Mouse (Mus musculus): ENCODE measurements around the gene Nrxn3. TPM values are rescaled to one million over a fixed set of nuclear protein-coding genes. Genes with fewer than 3 reads are reported as not detected.

Gene Nrxn3
- polyA plus RNA-seq, 1 experiment from 2014 or later, result 1.3 TPM

DNA sequence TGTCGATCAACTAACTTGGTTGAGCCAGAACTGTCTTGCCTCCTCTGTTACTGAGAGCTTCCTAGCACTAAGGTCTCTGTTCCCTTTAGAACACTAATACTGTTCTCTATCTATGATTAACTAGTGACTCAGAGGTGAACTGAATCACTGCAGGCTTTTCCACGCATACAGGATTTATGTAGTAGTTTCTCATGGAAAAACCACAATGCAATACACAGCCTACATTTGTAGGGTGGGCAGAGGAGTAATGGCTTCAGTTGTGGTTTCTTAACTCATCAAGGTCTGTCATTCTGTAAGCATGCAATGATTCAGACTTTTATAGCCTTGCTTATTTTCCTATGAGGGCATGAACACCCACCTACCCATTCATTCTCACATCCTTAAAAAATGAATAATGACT is 1443.4 kb downstream of the Nrxn3 start:
- no peak overlapping the region for H3K9ac ChIP-seq (ENCODE audit: low read length)
- WGBS, result 85% methylated on average over 2 of the region's 2 CpGs
- no peak overlapping the region for H3K27ac ChIP-seq (ENCODE audit: low read length)
- no peaks in the 10 kb centered on the region for H3K36me3 ChIP-seq (ENCODE audit: control insufficient read depth, insufficient read depth)
- H3K4me1 ChIP-seq (ENCODE audit: control insufficient read depth, insufficient read depth, low read length), result no peaks in the 10 kb centered on the region
- no peak overlapping the region for H3K4me2 ChIP-seq (ENCODE audit: low read depth, low read length)
- H3K9me3 ChIP-seq (replicated peaks; ENCODE audit: control insufficient read depth, low read length), result no peaks in the 10 kb centered on the region
- no peak for ATAC-seq (replicated peaks; ENCODE audit: extremely low read depth, insufficient read depth, low FRiP score)
- no peaks in the 10 kb centered on the region for H3K27me3 ChIP-seq (ENCODE audit: control insufficient read depth, insufficient read depth, low read length)
- H3K4me3 ChIP-seq (ENCODE audit: low read length), result no peak overlapping the region

- Histone ChIP-seq H3K27ac (ENCODE audit: low read length) (no peak overlapping the region), H3K4me2 (ENCODE audit: low read depth, low read length) (no peak overlapping the region), H3K27me3 (ENCODE audit: control insufficient read depth, insufficient read depth, low read length) (no peaks in the 10 kb centered on the region), H3K4me1 (ENCODE audit: control insufficient read depth, insufficient read depth, low read length) (no peaks in the 10 kb centered on the region), H3K9me3 (replicated peaks; ENCODE audit: control insufficient read depth, low read length) (no peaks in the 10 kb centered on the region), H3K4me3 (ENCODE audit: low read length) (no peak overlapping the region), H3K9ac (ENCODE audit: low read length) (no peak overlapping the region), H3K36me3 (ENCODE audit: control insufficient read depth, insufficient read depth) (no peaks in the 10 kb centered on the region)
- ATAC-seq (replicated peaks; ENCODE audit: extremely low read depth, insufficient read depth, low FRiP score), result no peak
- 76% methylated on average over 3 of the region's 3 CpGs for WGBS
Measured at GRCm38 (mm10) chr12:90181566-90181965, 1458.9 kb downstream of the Nrxn3 start.

DNA sequence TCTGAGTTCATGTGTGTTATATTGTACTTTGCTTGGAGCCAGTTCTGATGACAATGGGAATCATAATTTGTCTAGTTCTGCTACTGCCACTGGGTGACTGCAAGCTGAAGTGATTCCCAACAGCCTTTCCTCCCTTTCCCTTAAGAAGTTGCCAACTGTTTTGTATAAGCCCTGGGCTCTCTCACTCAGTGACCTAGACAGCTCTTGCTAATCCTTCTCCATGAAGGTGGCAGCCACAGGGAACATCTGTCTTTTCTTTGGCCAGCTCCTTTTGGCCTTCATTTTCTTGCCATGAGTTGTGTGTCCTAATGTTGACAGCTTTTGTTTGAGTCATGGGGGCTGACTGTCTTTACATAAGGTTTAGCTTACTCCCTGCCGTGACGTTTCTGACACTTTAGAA is 1460.3 kb downstream of the Nrxn3 start:
- H3K4me2 ChIP-seq (ENCODE audit: low read depth, low read length), result no peak overlapping the region
- H3K9me3 ChIP-seq (replicated peaks; ENCODE audit: control insufficient read depth, low read length), result no peaks in the 10 kb centered on the region
- no peak overlapping the region for H3K4me3 ChIP-seq (ENCODE audit: low read length)
- H3K27ac ChIP-seq (ENCODE audit: low read length), result no peak overlapping the region
- H3K9ac ChIP-seq (ENCODE audit: low read length), result no peak overlapping the region
- no peaks in the 10 kb centered on the region for H3K27me3 ChIP-seq (ENCODE audit: control insufficient read depth, insufficient read depth, low read length)
- no peak for ATAC-seq (replicated peaks; ENCODE audit: extremely low read depth, insufficient read depth, low FRiP score)
- H3K36me3 ChIP-seq (ENCODE audit: control insufficient read depth, insufficient read depth), result no peaks in the 10 kb centered on the region
- 75% methylated on average over 2 of the region's 2 CpGs for WGBS
- no peaks in the 10 kb centered on the region for H3K4me1 ChIP-seq (ENCODE audit: control insufficient read depth, insufficient read depth, low read length)

DNA sequence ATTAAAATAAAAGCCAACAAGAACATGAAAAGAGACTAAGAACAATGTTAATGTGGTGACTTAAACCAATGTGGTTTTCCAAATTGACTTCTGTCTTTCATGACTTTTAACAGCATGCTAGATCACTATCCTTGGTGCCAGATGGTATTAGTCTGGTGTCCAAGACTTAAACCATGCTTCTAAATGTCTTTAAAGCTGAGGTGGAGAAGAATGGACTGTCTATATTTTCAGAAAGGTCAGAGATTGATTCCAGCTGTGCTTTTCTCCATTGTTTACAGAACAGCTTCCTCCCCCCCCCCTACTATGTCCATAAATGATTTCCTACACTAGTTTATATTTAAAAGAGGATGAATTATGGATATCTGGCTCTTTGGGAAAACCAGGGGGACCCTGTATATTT is 1473.5 kb downstream of the Nrxn3 start:
- no peak overlapping the region for H3K27ac ChIP-seq (ENCODE audit: low read length)
- no peaks in the 10 kb centered on the region for H3K27me3 ChIP-seq (ENCODE audit: control insufficient read depth, insufficient read depth, low read length)
- no peak for ATAC-seq (replicated peaks; ENCODE audit: extremely low read depth, insufficient read depth, low FRiP score)
- no peaks in the 10 kb centered on the region for H3K4me1 ChIP-seq (ENCODE audit: control insufficient read depth, insufficient read depth, low read length)
- no peak overlapping the region for H3K9ac ChIP-seq (ENCODE audit: low read length)
- no peak overlapping the region for H3K4me3 ChIP-seq (ENCODE audit: low read length)
- no peaks in the 10 kb centered on the region for H3K36me3 ChIP-seq (ENCODE audit: control insufficient read depth, insufficient read depth)
- H3K4me2 ChIP-seq (ENCODE audit: low read depth, low read length), result no peak overlapping the region
- H3K9me3 ChIP-seq (replicated peaks; ENCODE audit: control insufficient read depth, low read length), result no peaks in the 10 kb centered on the region

GRCm38 (mm10) chr12:90197994-90198393 is 1475.3 kb downstream of the Nrxn3 start:
- no peak overlapping the region for H3K27ac ChIP-seq (ENCODE audit: low read length)
- H3K4me1 ChIP-seq (ENCODE audit: control insufficient read depth, insufficient read depth, low read length), result no peaks in the 10 kb centered on the region
- H3K4me3 ChIP-seq (ENCODE audit: low read length), result no peak overlapping the region
- H3K27me3 ChIP-seq (ENCODE audit: control insufficient read depth, insufficient read depth, low read length), result no peaks in the 10 kb centered on the region
- WGBS, result 84% methylated on average over 3 of the region's 3 CpGs
- no peaks in the 10 kb centered on the region for H3K36me3 ChIP-seq (ENCODE audit: control insufficient read depth, insufficient read depth)
- H3K9me3 ChIP-seq (replicated peaks; ENCODE audit: control insufficient read depth, low read length), result no peaks in the 10 kb centered on the region
- H3K4me2 ChIP-seq (ENCODE audit: low read depth, low read length), result no peak overlapping the region
- no peak for ATAC-seq (replicated peaks; ENCODE audit: extremely low read depth, insufficient read depth, low FRiP score)
- H3K9ac ChIP-seq (ENCODE audit: low read length), result no peak overlapping the region

DNA sequence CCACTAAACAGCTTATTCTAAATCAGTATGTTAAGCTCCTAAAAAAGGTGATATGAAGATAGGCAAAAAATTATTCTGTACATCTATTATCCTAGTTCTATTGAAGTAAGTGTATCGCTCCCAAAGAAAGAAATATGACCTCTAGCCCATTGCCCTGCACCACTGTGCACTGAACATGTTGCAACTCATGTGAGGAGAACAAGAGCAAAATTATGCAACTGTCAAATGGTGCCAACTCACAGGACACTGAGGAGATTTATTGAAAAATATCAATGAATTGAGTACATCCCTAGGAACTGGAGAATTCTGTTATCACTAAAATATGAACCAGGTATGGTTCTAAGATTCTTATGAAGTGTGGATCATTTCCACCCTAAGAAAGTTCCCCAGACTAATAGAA is 1479.8 kb downstream of the Nrxn3 start:
- no peak for ATAC-seq (replicated peaks; ENCODE audit: extremely low read depth, insufficient read depth, low FRiP score)

GRCm38 (mm10) chr12:90211410-90211809 is 1488.7 kb downstream of the Nrxn3 start:
- Histone ChIP-seq H3K9me3 (replicated peaks; ENCODE audit: control insufficient read depth, low read length) (no peaks in the 10 kb centered on the region), H3K4me1 (ENCODE audit: control insufficient read depth, insufficient read depth, low read length) (no peaks in the 10 kb centered on the region), H3K27ac (ENCODE audit: low read length) (no peak overlapping the region), H3K9ac (ENCODE audit: low read length) (no peak overlapping the region), H3K4me3 (ENCODE audit: low read length) (no peak overlapping the region), H3K36me3 (ENCODE audit: control insufficient read depth, insufficient read depth) (no peaks in the 10 kb centered on the region), H3K4me2 (ENCODE audit: low read depth, low read length) (no peak overlapping the region), H3K27me3 (ENCODE audit: control insufficient read depth, insufficient read depth, low read length) (no peaks in the 10 kb centered on the region)
- WGBS, result 50% methylated on average over 2 of the region's 2 CpGs
- ATAC-seq (replicated peaks; ENCODE audit: extremely low read depth, insufficient read depth, low FRiP score), result no peak

More for the DNA sequence above, 1479.8 kb downstream of the Nrxn3 start:
- 93% methylated on average over 1 of the region's 1 CpGs for WGBS
- Histone ChIP-seq H3K4me1 (ENCODE audit: control insufficient read depth, insufficient read depth, low read length) (no peaks in the 10 kb centered on the region), H3K4me2 (ENCODE audit: low read depth, low read length) (no peak overlapping the region), H3K27me3 (ENCODE audit: control insufficient read depth, insufficient read depth, low read length) (no peaks in the 10 kb centered on the region), H3K9ac (ENCODE audit: low read length) (no peak overlapping the region), H3K36me3 (ENCODE audit: control insufficient read depth, insufficient read depth) (no peaks in the 10 kb centered on the region), H3K27ac (ENCODE audit: low read length) (no peak overlapping the region), H3K9me3 (replicated peaks; ENCODE audit: control insufficient read depth, low read length) (no peaks in the 10 kb centered on the region), H3K4me3 (ENCODE audit: low read length) (no peak overlapping the region)

- Histone ChIP-seq H3K27me3 (ENCODE audit: control insufficient read depth, insufficient read depth, low read length) (no peaks in the 10 kb centered on the region), H3K4me3 (ENCODE audit: low read length) (no peak overlapping the region), H3K9ac (ENCODE audit: low read length) (no peak overlapping the region), H3K27ac (ENCODE audit: low read length) (no peak overlapping the region), H3K4me2 (ENCODE audit: low read depth, low read length) (no peak overlapping the region), H3K36me3 (ENCODE audit: control insufficient read depth, insufficient read depth) (no peaks in the 10 kb centered on the region), H3K4me1 (ENCODE audit: control insufficient read depth, insufficient read depth, low read length) (no peaks in the 10 kb centered on the region), H3K9me3 (replicated peaks; ENCODE audit: control insufficient read depth, low read length) (no peaks in the 10 kb centered on the region)
- 79% methylated on average over 6 of the region's 6 CpGs for WGBS
- no peak for ATAC-seq (replicated peaks; ENCODE audit: extremely low read depth, insufficient read depth, low FRiP score)
Measured at GRCm38 (mm10) chr12:90217060-90217459, 1494.4 kb downstream of the Nrxn3 start.

DNA sequence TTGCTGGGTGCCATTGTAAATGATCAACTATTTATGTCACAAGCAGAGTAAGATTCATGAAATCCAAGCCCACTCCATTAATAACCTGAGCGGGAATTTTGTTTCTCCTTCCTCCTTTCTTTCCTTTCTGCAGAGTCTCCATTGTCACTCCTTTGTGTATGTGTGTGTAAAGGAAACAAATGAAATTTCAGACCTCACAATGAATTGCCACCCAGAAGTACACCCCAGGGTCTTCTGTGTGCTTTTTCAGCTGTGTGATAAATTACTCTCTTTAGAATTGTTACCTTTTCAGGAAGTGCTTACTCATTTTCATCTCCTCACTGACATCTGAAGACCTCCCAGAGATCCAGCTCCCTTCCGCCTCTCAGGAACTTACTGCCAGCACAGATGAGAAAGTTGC is 1506.4 kb downstream of the Nrxn3 start:
- Histone ChIP-seq H3K4me1 (ENCODE audit: control insufficient read depth, insufficient read depth, low read length) (no peaks in the 10 kb centered on the region), H3K9me3 (replicated peaks; ENCODE audit: control insufficient read depth, low read length) (no peaks in the 10 kb centered on the region)

GRCm38 (mm10) chr12:90236093-90236492 is 1513.4 kb downstream of the Nrxn3 start:
- no peaks in the 10 kb centered on the region for H3K27me3 ChIP-seq (ENCODE audit: control insufficient read depth, insufficient read depth, low read length)
- H3K27ac ChIP-seq (ENCODE audit: low read length), result no peak overlapping the region
- H3K9me3 ChIP-seq (replicated peaks; ENCODE audit: control insufficient read depth, low read length), result no peaks in the 10 kb centered on the region
- no peaks in the 10 kb centered on the region for H3K36me3 ChIP-seq (ENCODE audit: control insufficient read depth, insufficient read depth)
- ATAC-seq (replicated peaks; ENCODE audit: extremely low read depth, insufficient read depth, low FRiP score), result no peak
- H3K4me2 ChIP-seq (ENCODE audit: low read depth, low read length), result no peak overlapping the region
- 68% methylated on average over 5 of the region's 5 CpGs for WGBS
- H3K9ac ChIP-seq (ENCODE audit: low read length), result no peak overlapping the region
- H3K4me1 ChIP-seq (ENCODE audit: control insufficient read depth, insufficient read depth, low read length), result no peaks in the 10 kb centered on the region
- no peak overlapping the region for H3K4me3 ChIP-seq (ENCODE audit: low read length)

More for the DNA sequence above, 1506.4 kb downstream of the Nrxn3 start:
- no peak for ATAC-seq (replicated peaks; ENCODE audit: extremely low read depth, insufficient read depth, low FRiP score)
- H3K27me3 ChIP-seq (ENCODE audit: control insufficient read depth, insufficient read depth, low read length), result no peaks in the 10 kb centered on the region
- WGBS, result 65% methylated on average over 2 of the region's 2 CpGs
- no peak overlapping the region for H3K27ac ChIP-seq (ENCODE audit: low read length)
- H3K4me3 ChIP-seq (ENCODE audit: low read length), result no peak overlapping the region
- H3K36me3 ChIP-seq (ENCODE audit: control insufficient read depth, insufficient read depth), result no peaks in the 10 kb centered on the region
- no peak overlapping the region for H3K4me2 ChIP-seq (ENCODE audit: low read depth, low read length)
- no peak overlapping the region for H3K9ac ChIP-seq (ENCODE audit: low read length)

Data from heart, embryonic 16.5 days (tissue).